Mouse (Mus musculus): ENCODE data around the gene Nipsnap3a. TPM values are rescaled to one million over a fixed set of nuclear protein-coding genes. Genes with fewer than 3 reads are reported as not detected.

Gene Nipsnap3a
- polyA plus RNA-seq, 1 experiment: not detected

- no peaks in the 10 kb centered on the region for H3K4me1 ChIP-seq (ENCODE audit: control insufficient read depth, insufficient read depth, insufficient read length, low read length)
- H3K4me3 ChIP-seq (ENCODE audit: insufficient read depth, low read depth, low read length): no peak overlapping the region
- H3K27ac ChIP-seq (replicated peaks; ENCODE audit: low read depth, low read length): no peak overlapping the region
These were observed 34.3 kb downstream of the Nipsnap3a start for GRCm38 (mm10) chr4:53023189-53023925.

GRCm38 (mm10) chr4:53024397-53024796, 35.3 kb downstream of the Nipsnap3a start:
- Histone ChIP-seq H3K4me3 (ENCODE audit: insufficient read depth, low read depth, low read length) (no peak overlapping the region), H3K4me1 (ENCODE audit: control insufficient read depth, insufficient read depth, insufficient read length, low read length) (no peaks in the 10 kb centered on the region), H3K27ac (replicated peaks; ENCODE audit: low read depth, low read length) (no peak overlapping the region)

GRCm38 (mm10) chr4:53027811-53028210, 38.7 kb downstream of the Nipsnap3a start:
- no peak overlapping the region for H3K4me3 ChIP-seq (ENCODE audit: insufficient read depth, low read depth, low read length)

GRCm38 (mm10) chr4:53030326-53030948, 41.4 kb downstream of the Nipsnap3a start:
- Histone ChIP-seq H3K4me1 (ENCODE audit: control insufficient read depth, insufficient read depth, insufficient read length, low read length) (no peaks in the 10 kb centered on the region), H3K4me3 (ENCODE audit: insufficient read depth, low read depth, low read length) (no peak overlapping the region), H3K27ac (replicated peaks; ENCODE audit: low read depth, low read length) (no peak overlapping the region)

More at GRCm38 (mm10) chr4:53027811-53028210, 38.7 kb downstream of the Nipsnap3a start:
- H3K4me1 ChIP-seq (ENCODE audit: control insufficient read depth, insufficient read depth, insufficient read length, low read length): no peaks in the 10 kb centered on the region
- no peak overlapping the region for H3K27ac ChIP-seq (replicated peaks; ENCODE audit: low read depth, low read length)

GRCm38 (mm10) chr4:53043819-53044218, 54.7 kb downstream of the Nipsnap3a start:
- Histone ChIP-seq H3K27ac (replicated peaks; ENCODE audit: low read depth, low read length) (no peak overlapping the region), H3K4me1 (ENCODE audit: control insufficient read depth, insufficient read depth, insufficient read length, low read length) (no peaks in the 10 kb centered on the region), H3K4me3 (ENCODE audit: insufficient read depth, low read depth, low read length) (no peak overlapping the region)

GRCm38 (mm10) chr4:53045807-53046206, 56.7 kb downstream of the Nipsnap3a start:
- Histone ChIP-seq H3K27ac (replicated peaks; ENCODE audit: low read depth, low read length) (no peak overlapping the region), H3K4me3 (ENCODE audit: insufficient read depth, low read depth, low read length) (no peak overlapping the region)

GRCm38 (mm10) chr4:53046238-53047022, 57.4 kb downstream of the Nipsnap3a start:
- no peaks in the 10 kb centered on the region for H3K4me1 ChIP-seq (ENCODE audit: control insufficient read depth, insufficient read depth, insufficient read length, low read length)
- H3K27ac ChIP-seq (replicated peaks; ENCODE audit: low read depth, low read length): no peak overlapping the region
- no peak overlapping the region for H3K4me3 ChIP-seq (ENCODE audit: insufficient read depth, low read depth, low read length)

More at GRCm38 (mm10) chr4:53045807-53046206, 56.7 kb downstream of the Nipsnap3a start:
- H3K4me1 ChIP-seq (ENCODE audit: control insufficient read depth, insufficient read depth, insufficient read length, low read length): no peaks in the 10 kb centered on the region

Other genes starting within 250 kb of the Nipsnap3a start
- gene Olfr275, start 174.7 kb upstream of the Nipsnap3a start, polyA plus RNA-seq (2012; ENCODE audit: insufficient read depth, insufficient read length, missing spikeins): not detected in 2 replicates
- not detected in 2 replicates for gene Olfr273, start 130.0 kb upstream of the Nipsnap3a start, polyA plus RNA-seq (2012; ENCODE audit: insufficient read depth, insufficient read length, missing spikeins)
- gene Olfr272, start 70.1 kb upstream of the Nipsnap3a start, polyA plus RNA-seq (2012; ENCODE audit: insufficient read depth, insufficient read length, missing spikeins): not detected in 2 replicates
- not detected in 2 replicates for gene Olfr270, start 24.7 kb upstream of the Nipsnap3a start, polyA plus RNA-seq (2012; ENCODE audit: insufficient read depth, insufficient read length, missing spikeins)
- 21.5 and 21.8 TPM in 2 replicates for gene Nipsnap3b, start 22.6 kb downstream of the Nipsnap3a start, polyA plus RNA-seq (2012; ENCODE audit: insufficient read depth, insufficient read length, missing spikeins)
- 21.5 and 22.3 TPM in 2 replicates for gene Abca1, start 170.6 kb downstream of the Nipsnap3a start, polyA plus RNA-seq (2012; ENCODE audit: insufficient read depth, insufficient read length, missing spikeins)